Mouse (Mus musculus) neural tube, embryonic 14.5 days (tissue): ENCODE results near the gene AC170998.1. TPM values are rescaled to one million over a fixed set of nuclear protein-coding genes. Genes with fewer than 3 reads are reported as not detected.

Source experiments
- ATAC-seq: fragments of 200-750 bp; cut with Nextera tagmentation; 2 replicates; pipeline ENCODE4 v1.8.0; 2017; ENCODE audit warnings: low read depth, mild to moderate bottlenecking, moderate TSS enrichment, moderate library complexity
- H3K27ac ChIP-seq: fragments of 300-500 bp; sonication (generic); 2 replicates; pipeline ENCODE4 v1.5.1; 2014; ENCODE audit warnings: low read depth, mild to moderate bottlenecking, control low read depth, low read length, moderate library complexity, mixed read lengths
- H3K27me3 ChIP-seq: fragments of 300-500 bp; sonication (generic); 2 replicates; pipeline ENCODE4 v1.6.1; 2014; ENCODE audit warnings: low read length; ENCODE audit not compliant: control insufficient read depth, insufficient read depth
- H3K36me3 ChIP-seq: fragments of 300-500 bp; sonication (generic); 2 replicates; pipeline ENCODE4 v1.6.1; 2014; ENCODE audit warnings: low read length, mixed read lengths; ENCODE audit not compliant: control insufficient read depth, insufficient read depth
- H3K4me1 ChIP-seq: fragments of 300-500 bp; sonication (generic); 2 replicates; pipeline ENCODE4 v1.6.1; 2014; ENCODE audit warnings: low read length; ENCODE audit not compliant: control insufficient read depth, insufficient read depth
- H3K4me2 ChIP-seq: fragments of 300-500 bp; sonication (generic); 2 replicates; pipeline ENCODE4 v1.6.1; 2014; ENCODE audit warnings: mild to moderate bottlenecking, low read depth, low read length, control low read depth
- H3K4me3 ChIP-seq: fragments of 300-500 bp; sonication (generic); 2 replicates; pipeline ENCODE4 v1.5.1; 2014; ENCODE audit warnings: low read depth, low read length, control low read depth, mixed read lengths
- H3K9ac ChIP-seq: fragments of 300-500 bp; sonication (generic); replicated peaks from 2 replicates; pipeline ENCODE4 v1.6.1; 2014; ENCODE audit warnings: low read depth, mild to moderate bottlenecking, control low read depth, low read length, mixed read lengths
- H3K9me3 ChIP-seq: fragments of 300-500 bp; sonication (generic); 2 replicates; pipeline ENCODE4 v1.6.1; 2016; ENCODE audit warnings: low read length; ENCODE audit not compliant: control insufficient read depth
- WGBS: fragments of 180-500 bp; shearing (Covaris S2); extraction: QIAGEN DNeasy Blood & Tissue Kit; methylation state at CpG from one replicate; pipeline ENCODE4 v1.1.7; 2014; 5-methylcytosine and 5-hydroxymethylcytosine counted together
- polyA plus RNA-seq: library from polyadenylated mRNA; unstranded; fragments of >200 nt; fragmentation: Nextera tagmentation; extraction: Ambion mirVana; gene quantifications from 2 replicates; pipeline ENCODE4 v1.2.1, GENCODE M21; 2014

AC170998.1 gene
- polyA plus RNA-seq, 1 experiment from 2014 or later: 2.3 TPM

DNA sequence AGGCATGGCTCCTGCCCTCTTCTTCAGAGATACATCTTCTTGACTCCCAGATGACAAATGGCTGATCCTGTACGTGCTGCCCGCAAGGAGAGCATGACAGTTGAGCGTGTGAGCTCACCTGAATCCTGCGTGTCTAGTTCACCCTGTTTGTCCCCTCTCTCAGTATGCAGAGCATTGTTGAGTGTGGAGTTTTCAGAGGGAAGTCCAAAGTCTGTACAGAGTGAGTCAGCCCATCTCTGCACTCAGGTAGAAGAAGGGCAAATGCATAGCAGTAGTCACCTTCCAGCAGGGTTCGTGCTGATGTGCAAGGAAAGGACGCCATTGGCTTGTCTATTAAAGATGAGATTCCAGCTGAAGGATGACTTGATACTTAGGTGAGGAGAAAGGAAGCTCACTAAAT lies 13.4 kb downstream of the AC170998.1 start:
- H3K4me2 ChIP-seq: no peak overlapping the region

DNA sequence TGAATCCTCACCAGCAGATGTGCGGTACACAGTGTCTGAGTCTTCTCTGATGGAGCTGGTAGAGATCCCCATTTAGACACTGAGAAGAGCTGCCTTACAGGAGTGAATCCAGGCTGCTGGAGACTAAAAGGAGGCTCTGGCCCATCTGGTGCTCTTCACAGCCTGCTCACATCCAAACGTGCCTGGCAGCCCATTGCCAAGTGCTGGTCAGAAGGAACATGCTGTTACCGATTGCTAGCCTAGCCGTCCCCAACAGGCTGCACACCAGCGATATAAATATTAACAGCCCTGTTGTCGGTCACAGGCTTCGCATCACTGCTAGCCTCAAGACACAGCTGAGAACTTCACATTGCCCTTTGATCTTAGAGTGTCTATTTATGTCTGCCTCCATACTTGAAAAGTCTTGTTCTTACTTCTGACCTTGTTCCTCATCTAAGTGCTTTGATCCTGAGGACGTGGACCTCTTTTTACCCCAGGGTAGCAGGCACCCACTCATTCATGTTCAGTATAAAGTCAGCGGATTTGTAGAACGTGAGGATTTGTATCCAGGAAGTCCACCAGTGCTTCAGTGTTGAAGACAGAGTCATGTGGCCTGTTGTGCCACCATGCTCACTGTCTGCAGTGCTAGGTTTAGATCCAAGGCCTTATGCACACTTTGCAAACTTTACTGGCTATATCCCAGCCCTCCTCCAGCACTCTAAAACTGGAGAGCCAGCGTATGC lies 17.4 kb downstream of the AC170998.1 start:
- H3K4me1 ChIP-seq: no peaks in the 10 kb centered on the region
- H3K27ac ChIP-seq: no peak overlapping the region
- H3K4me2 ChIP-seq: no peak overlapping the region
- no peaks in the 10 kb centered on the region for H3K27me3 ChIP-seq
- H3K36me3 ChIP-seq: peaks cover 53% of the 10 kb centered on the region
- WGBS: 94% methylated on average over 11 of the region's 11 CpGs
- H3K4me3 ChIP-seq: no peak overlapping the region
- no peaks in the 10 kb centered on the region for H3K9me3 ChIP-seq
- no peak overlapping the region for H3K9ac ChIP-seq
- ATAC-seq: no peak

More for the DNA sequence above, 13.4 kb downstream of the AC170998.1 start:
- no peak overlapping the region for H3K27ac ChIP-seq
- no peaks in the 10 kb centered on the region for H3K9me3 ChIP-seq
- peaks cover 23% of the 10 kb centered on the region for H3K36me3 ChIP-seq
- no peak overlapping the region for H3K9ac ChIP-seq
- no peaks in the 10 kb centered on the region for H3K27me3 ChIP-seq
- ATAC-seq: no peak
- H3K4me1 ChIP-seq: no peaks in the 10 kb centered on the region
- H3K4me3 ChIP-seq: no peak overlapping the region
- 95% methylated on average over 6 of the region's 6 CpGs for WGBS

DNA sequence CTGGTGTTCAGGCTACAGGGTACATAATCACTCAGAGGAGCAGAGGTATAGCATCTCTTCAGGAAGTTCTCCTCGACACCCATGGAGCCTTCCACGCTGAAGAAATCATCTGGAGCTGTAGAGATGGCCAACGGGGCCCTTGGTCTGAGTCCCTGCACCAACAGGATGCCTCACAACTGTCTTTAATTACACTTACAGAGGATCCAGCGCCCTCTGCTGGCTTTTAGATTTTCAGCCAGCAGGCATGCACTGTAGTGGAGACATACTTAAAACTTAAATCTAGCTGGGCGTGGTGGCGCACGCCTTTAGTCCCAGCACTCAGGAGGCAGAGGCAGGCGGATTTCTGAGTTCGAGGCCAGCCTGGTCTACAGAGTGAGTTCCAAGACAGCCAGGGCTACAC lies 18.0 kb downstream of the AC170998.1 start:
- no peak overlapping the region for H3K4me3 ChIP-seq
- H3K27me3 ChIP-seq: no peaks in the 10 kb centered on the region
- no peak for ATAC-seq
- H3K36me3 ChIP-seq: peaks cover 54% of the 10 kb centered on the region
- H3K4me1 ChIP-seq: no peaks in the 10 kb centered on the region
- no peaks in the 10 kb centered on the region for H3K9me3 ChIP-seq
- no peak overlapping the region for H3K4me2 ChIP-seq
- no peak overlapping the region for H3K27ac ChIP-seq
- no peak overlapping the region for H3K9ac ChIP-seq
- WGBS: 94% methylated on average over 9 of the region's 9 CpGs

- Histone ChIP-seq H3K4me3 (no peak overlapping the region), H3K4me2 (no peak overlapping the region), H3K9ac (no peak overlapping the region), H3K27me3 (no peaks in the 10 kb centered on the region), H3K4me1 (no peaks in the 10 kb centered on the region), H3K36me3 (peaks cover 54% of the 10 kb centered on the region), H3K9me3 (no peaks in the 10 kb centered on the region), H3K27ac (no peak overlapping the region)
- WGBS: 90% methylated on average over 6 of the region's 6 CpGs
- no peak for ATAC-seq
These were observed 19.9 kb downstream of the AC170998.1 start for GRCm38 (mm10) chr17:28745773-28746172.

DNA sequence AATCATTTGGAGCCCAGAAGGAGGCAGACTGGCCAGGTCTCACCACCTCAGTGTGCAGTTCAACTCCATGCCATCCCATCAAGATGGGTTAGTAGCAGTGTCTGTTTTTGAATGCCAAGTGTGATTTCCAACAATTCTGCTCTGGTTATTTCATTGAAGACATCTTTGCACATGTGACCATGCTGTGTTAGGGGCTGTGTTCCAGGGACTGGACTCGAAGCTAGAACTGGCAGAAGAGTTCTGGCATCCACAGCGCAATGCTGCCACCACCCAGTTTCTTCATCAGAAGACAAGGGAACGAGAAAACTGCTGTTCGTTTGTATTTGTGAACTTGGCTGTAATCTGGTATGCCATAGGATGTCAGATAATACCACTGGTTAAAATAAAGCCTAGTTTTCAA lies 22.1 kb downstream of the AC170998.1 start:
- ATAC-seq: no peak
- peaks cover 42% of the 10 kb centered on the region for H3K36me3 ChIP-seq
- no peak overlapping the region for H3K9ac ChIP-seq

DNA sequence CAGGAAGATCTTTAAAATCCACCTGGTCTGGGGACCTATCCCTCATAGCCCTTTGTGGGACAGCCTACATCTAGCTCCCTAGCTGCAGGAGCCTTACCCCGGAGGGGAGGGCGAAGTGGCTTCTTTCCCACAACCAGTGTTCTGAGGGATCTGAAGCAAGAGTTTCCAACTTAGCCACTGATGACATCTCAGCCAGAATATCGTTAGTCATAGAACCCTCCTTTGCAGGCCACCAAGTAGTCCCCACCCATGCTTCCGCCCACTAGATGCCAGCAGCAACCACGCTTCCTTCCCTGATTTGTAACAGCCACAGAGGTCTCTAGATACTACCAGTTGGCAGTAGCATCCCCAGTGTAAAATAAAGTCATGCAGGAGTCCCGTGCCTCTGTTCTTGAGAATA lies 24.7 kb downstream of the AC170998.1 start:
- no peak overlapping the region for H3K9ac ChIP-seq
- ATAC-seq: no peak
- no peaks in the 10 kb centered on the region for H3K9me3 ChIP-seq
- no peak overlapping the region for H3K4me2 ChIP-seq
- H3K27me3 ChIP-seq: no peaks in the 10 kb centered on the region
- H3K4me1 ChIP-seq: no peaks in the 10 kb centered on the region
- 80% methylated on average over 6 of the region's 6 CpGs for whole genome bisulfite sequencing
- peaks cover 24% of the 10 kb centered on the region for H3K36me3 ChIP-seq
- H3K27ac ChIP-seq: no peak overlapping the region
- no peak overlapping the region for H3K4me3 ChIP-seq

More for the DNA sequence above, 22.1 kb downstream of the AC170998.1 start:
- H3K27ac ChIP-seq: no peak overlapping the region
- no peaks in the 10 kb centered on the region for H3K4me1 ChIP-seq
- 93% methylated on average over 4 of the region's 4 CpGs for WGBS
- no peaks in the 10 kb centered on the region for H3K27me3 ChIP-seq
- no peak overlapping the region for H3K4me3 ChIP-seq
- no peak overlapping the region for H3K4me2 ChIP-seq
- H3K9me3 ChIP-seq: no peaks in the 10 kb centered on the region

DNA sequence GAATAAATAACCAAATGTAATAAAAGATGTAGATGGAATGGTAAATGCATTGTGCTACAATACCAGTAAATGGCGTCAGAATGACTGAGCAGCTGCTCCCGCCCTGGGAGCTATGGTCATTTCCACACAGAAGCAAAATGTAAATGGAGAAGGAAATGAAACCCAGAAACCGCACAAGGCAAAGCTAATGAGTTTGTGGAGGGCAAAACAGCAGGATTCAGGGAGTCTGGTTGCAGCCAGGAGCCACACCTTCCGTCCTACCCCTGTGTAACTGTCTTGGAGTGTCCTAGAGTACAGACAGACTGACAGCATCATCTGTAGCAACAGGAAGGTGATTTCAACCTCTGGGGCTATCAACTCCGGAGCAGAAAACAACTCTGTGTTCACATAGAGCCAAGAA lies 30.6 kb downstream of the AC170998.1 start:
- no peaks in the 10 kb centered on the region for H3K9me3 ChIP-seq
- no peak overlapping the region for H3K4me3 ChIP-seq
- H3K27me3 ChIP-seq: no peaks in the 10 kb centered on the region
- no peaks in the 10 kb centered on the region for H3K4me1 ChIP-seq
- H3K27ac ChIP-seq: no peak overlapping the region
- no peak for ATAC-seq
- WGBS: 64% methylated on average over 5 of the region's 5 CpGs
- H3K4me2 ChIP-seq: no peak overlapping the region
- no peaks in the 10 kb centered on the region for H3K36me3 ChIP-seq
- no peak overlapping the region for H3K9ac ChIP-seq

DNA sequence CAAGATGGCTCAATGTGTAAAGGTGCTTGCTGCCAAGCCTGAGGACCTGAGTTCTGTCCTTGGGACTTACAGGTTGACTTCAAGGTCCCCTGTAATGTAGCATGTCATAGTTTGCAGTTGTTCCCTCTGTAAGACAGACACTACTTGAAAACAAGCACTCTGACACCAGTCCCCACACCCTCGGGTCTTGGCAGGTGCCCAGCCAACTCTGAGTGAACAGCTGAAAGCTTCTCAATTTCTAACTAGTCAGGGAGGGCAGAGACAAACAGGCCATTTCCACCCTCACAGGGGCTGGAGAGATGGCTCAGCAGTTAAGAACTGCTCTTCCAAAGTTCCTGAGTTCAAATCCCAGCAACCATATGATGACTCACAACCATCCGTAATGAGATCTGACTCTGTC lies 31.6 kb downstream of the AC170998.1 start:
- no peak for ATAC-seq
- H3K4me3 ChIP-seq: no peak overlapping the region
- no peaks in the 10 kb centered on the region for H3K27me3 ChIP-seq
- H3K4me2 ChIP-seq: no peak overlapping the region
- H3K9ac ChIP-seq: no peak overlapping the region
- H3K4me1 ChIP-seq: no peaks in the 10 kb centered on the region
- WGBS: 78% methylated on average over 2 of the region's 2 CpGs
- no peaks in the 10 kb centered on the region for H3K36me3 ChIP-seq
- no peaks in the 10 kb centered on the region for H3K9me3 ChIP-seq
- no peak overlapping the region for H3K27ac ChIP-seq

GRCm38 (mm10) chr17:28760736-28761312 lies 34.9 kb downstream of the AC170998.1 start:
- Histone ChIP-seq H3K27me3 (no peaks in the 10 kb centered on the region), H3K9ac (no peak overlapping the region), H3K4me2 (no peak overlapping the region), H3K4me3 (no peak overlapping the region), H3K4me1 (no peaks in the 10 kb centered on the region), H3K36me3 (no peaks in the 10 kb centered on the region), H3K27ac (no peak overlapping the region), H3K9me3 (no peaks in the 10 kb centered on the region)
- 81% methylated on average over 8 of the region's 8 CpGs for WGBS
- ATAC-seq: no peak
